Mouse (Mus musculus): ENCODE data around the gene Bfar. TPM values are rescaled to one million over a fixed set of nuclear protein-coding genes. Genes with fewer than 3 reads are reported as not detected.
A peak's percentile ranks its signal among the peaks of the same experiment; 100 is the strongest.

Bfar gene
- polyA plus RNA-seq, 2 experiments: 49.8 to 52.0 TPM

DNA sequence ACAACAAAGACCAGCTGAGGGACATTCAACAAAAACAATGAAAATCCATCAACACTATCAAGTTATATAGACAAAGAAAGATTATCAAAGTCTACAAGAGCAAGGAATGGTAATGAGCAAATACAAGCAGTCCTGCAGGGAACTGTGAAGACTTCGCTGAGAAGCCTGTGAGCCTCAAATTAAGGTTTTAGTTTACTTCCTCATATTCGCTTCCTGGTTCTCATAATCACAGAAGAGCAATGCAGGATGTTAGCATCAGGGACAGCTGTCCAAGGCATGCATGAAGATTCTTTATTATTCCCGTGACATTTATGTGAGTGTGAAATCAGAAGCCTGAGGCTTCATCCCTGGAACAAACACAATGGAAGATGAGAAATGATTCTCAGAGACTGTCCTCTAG, 27.2 kb upstream of the Bfar start:
- no peak overlapping the region for H3K9ac ChIP-seq (ENCODE audit: low read depth, low read length, severe bottlenecking)
- TF ChIP-seq POLR2A (IDR thresholded peaks at IDR 0.05; ENCODE audit: borderline replicate concordance, extremely low read depth, insufficient read depth, insufficient read length): no peak
- DNase-seq (ENCODE audit: low spot score) (no peak), ATAC-seq (ENCODE audit: low FRiP score, low read depth) (no peak)
- H3K4me1 ChIP-seq (ENCODE audit: control insufficient read depth, insufficient read depth, low read length): no peaks in the 10 kb centered on the region
- no peaks in the 10 kb centered on the region for H3K27me3 ChIP-seq (ENCODE audit: control insufficient read depth, insufficient read depth, low read length)
- peaks cover 32% of the 10 kb centered on the region for H3K36me3 ChIP-seq (ENCODE audit: control insufficient read depth, insufficient read depth, low read length)
- no peak overlapping the region for H3K4me3 ChIP-seq (replicated peaks; ENCODE audit: low read length)
- WGBS: 90% methylated on average over 3 of the region's 3 CpGs
- H3K9me3 ChIP-seq (ENCODE audit: control insufficient read depth, low read length): no peaks in the 10 kb centered on the region
- no peak overlapping the region for H3K4me2 ChIP-seq (replicated peaks; ENCODE audit: low read depth, low read length, severe bottlenecking)
- no peak overlapping the region for H3K27ac ChIP-seq (replicated peaks; ENCODE audit: low read depth, low read length)

DNA sequence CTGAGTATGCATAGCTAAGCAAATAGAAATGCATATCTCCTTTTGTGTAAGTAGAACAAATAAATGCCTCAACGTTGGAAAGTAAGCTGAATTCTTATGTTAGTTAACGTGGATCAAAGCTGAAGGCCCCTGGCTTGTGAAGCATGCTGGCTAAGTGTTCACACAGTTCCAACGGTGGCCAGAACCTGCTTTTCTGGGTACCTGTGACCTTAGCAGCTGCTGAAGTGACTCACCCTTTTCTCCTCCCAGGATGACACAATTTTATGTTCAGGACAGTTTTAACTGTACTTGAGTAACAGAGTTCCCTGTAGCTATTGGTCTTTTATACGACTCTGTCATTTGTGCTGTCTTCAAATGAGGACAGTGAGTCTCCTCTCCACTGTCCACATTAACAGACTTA, 25.7 kb upstream of the Bfar start:
- Histone ChIP-seq H3K36me3 (ENCODE audit: control insufficient read depth, insufficient read depth, low read length) (peaks cover 41% of the 10 kb centered on the region), H3K27ac (replicated peaks; ENCODE audit: low read depth, low read length) (no peak overlapping the region), H3K27me3 (ENCODE audit: control insufficient read depth, insufficient read depth, low read length) (no peaks in the 10 kb centered on the region), H3K9ac (ENCODE audit: low read depth, low read length, severe bottlenecking) (no peak overlapping the region), H3K4me1 (ENCODE audit: control insufficient read depth, insufficient read depth, low read length) (no peaks in the 10 kb centered on the region), H3K4me2 (replicated peaks; ENCODE audit: low read depth, low read length, severe bottlenecking) (no peak overlapping the region), H3K9me3 (ENCODE audit: control insufficient read depth, low read length) (no peaks in the 10 kb centered on the region), H3K4me3 (replicated peaks; ENCODE audit: low read length) (no peak overlapping the region)
- no peak for TF ChIP-seq POLR2A (IDR thresholded peaks at IDR 0.05; ENCODE audit: borderline replicate concordance, extremely low read depth, insufficient read depth, insufficient read length)
- no peak for DNase-seq (ENCODE audit: low spot score)
- ATAC-seq (ENCODE audit: low FRiP score, low read depth): no peak
- 84% methylated on average over 4 of the region's 4 CpGs for WGBS

DNA sequence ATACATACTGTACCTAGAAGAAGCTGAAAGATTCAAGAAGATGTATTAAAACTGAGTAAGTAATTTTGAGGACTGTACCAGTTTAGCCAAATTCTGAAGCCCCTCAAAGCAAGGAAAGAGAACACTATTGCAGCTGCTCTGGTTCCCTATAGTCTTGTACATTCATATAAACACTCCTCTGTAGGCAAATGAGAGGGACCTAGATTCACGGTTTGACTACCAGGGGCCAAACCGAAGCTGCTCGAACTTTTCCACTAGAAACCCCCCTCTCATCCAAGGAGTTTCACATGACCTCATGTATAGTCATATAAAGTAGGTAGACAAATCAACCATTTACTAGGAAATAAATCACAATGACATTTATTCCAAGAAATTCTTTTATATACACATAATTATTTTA, 12.8 kb upstream of the Bfar start:
- no peak overlapping the region for H3K4me2 ChIP-seq (replicated peaks; ENCODE audit: low read depth, low read length, severe bottlenecking)
- ATAC-seq (ENCODE audit: low FRiP score, low read depth) (no peak), DNase-seq (ENCODE audit: low spot score) (no peak)
- H3K27ac ChIP-seq (replicated peaks; ENCODE audit: low read depth, low read length): no peak overlapping the region
- peaks cover 59% of the 10 kb centered on the region for H3K36me3 ChIP-seq (ENCODE audit: control insufficient read depth, insufficient read depth, low read length)
- 92% methylated on average over 3 of the region's 3 CpGs for WGBS
- no peak overlapping the region for H3K4me3 ChIP-seq (replicated peaks; ENCODE audit: low read length)
- no peaks in the 10 kb centered on the region for H3K4me1 ChIP-seq (ENCODE audit: control insufficient read depth, insufficient read depth, low read length)
- no peaks in the 10 kb centered on the region for H3K9me3 ChIP-seq (ENCODE audit: control insufficient read depth, low read length)
- H3K9ac ChIP-seq (ENCODE audit: low read depth, low read length, severe bottlenecking): no peak overlapping the region
- no peak for TF ChIP-seq POLR2A (IDR thresholded peaks at IDR 0.05; ENCODE audit: borderline replicate concordance, extremely low read depth, insufficient read depth, insufficient read length)
- no peaks in the 10 kb centered on the region for H3K27me3 ChIP-seq (ENCODE audit: control insufficient read depth, insufficient read depth, low read length)

DNA sequence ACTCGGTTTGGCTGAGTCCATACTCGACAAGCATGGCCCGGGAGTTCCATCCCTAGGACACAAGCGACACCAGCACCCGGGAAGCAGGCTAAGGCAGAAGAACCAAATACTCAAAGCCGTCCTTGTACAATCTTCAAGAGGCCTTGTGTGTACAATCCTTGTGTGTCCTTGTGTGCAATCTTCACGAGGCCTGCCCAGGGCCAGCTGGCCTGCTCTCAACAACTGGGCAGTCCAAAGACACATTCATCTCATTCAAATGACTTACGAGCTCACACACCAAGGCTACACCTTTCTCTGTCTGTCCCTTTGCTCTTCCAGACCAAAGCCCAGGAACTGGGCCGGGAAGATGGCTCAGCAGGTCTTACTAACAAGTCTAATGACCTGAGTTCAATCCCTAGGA, 10.9 kb upstream of the Bfar start:
- Histone ChIP-seq H3K4me1 (ENCODE audit: control insufficient read depth, insufficient read depth, low read length) (no peaks in the 10 kb centered on the region), H3K36me3 (ENCODE audit: control insufficient read depth, insufficient read depth, low read length) (peaks cover 58% of the 10 kb centered on the region), H3K4me3 (replicated peaks; ENCODE audit: low read length) (no peak overlapping the region), H3K4me2 (replicated peaks; ENCODE audit: low read depth, low read length, severe bottlenecking) (no peak overlapping the region), H3K9ac (ENCODE audit: low read depth, low read length, severe bottlenecking) (no peak overlapping the region), H3K9me3 (ENCODE audit: control insufficient read depth, low read length) (no peaks in the 10 kb centered on the region), H3K27me3 (ENCODE audit: control insufficient read depth, insufficient read depth, low read length) (no peaks in the 10 kb centered on the region), H3K27ac (replicated peaks; ENCODE audit: low read depth, low read length) (no peak overlapping the region)
- ATAC-seq (ENCODE audit: low FRiP score, low read depth): no peak
- DNase-seq (ENCODE audit: low spot score): no peak
- WGBS: 95% methylated on average over 9 of the region's 9 CpGs
- TF ChIP-seq POLR2A (IDR thresholded peaks at IDR 0.05; ENCODE audit: borderline replicate concordance, extremely low read depth, insufficient read depth, insufficient read length): no peak

DNA sequence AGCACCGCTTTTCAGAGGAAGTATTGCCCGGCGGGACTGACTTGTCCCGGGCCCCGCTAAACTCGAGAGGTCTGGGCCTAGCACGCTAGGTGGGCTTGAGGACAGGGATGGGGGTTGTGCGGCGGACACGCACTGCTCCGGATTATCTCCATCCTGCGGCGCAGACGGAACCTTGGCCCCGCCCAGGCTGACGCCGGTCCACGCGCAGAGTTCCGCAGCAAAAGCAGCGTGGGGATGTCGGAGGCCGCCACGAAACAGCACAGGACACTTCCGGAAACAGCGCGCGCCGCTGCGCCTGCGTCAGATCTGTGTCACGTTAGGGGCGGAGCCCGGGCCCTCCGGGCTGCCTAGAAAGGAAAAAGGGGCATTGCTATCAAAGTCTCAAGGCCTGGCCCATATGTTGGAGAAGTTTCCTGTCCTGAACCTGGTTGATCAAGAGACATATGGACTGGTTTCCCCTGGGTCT, 3.7 kb upstream of the Bfar start, which contains the start of gene Parn:
TSS of gene Parn (minus strand) at position 293 of the 466 bp plus-strand sequence.
- Histone ChIP-seq H3K27me3 (ENCODE audit: control insufficient read depth, insufficient read depth, low read length) (no peaks in the 10 kb centered on the region), H3K9ac (ENCODE audit: low read depth, low read length, severe bottlenecking) (peak within 1 kb of the TSS; percentile 81), H3K9me3 (ENCODE audit: control insufficient read depth, low read length) (no peaks in the 10 kb centered on the region), H3K4me3 (replicated peaks; ENCODE audit: low read length) (peak within 1 kb of the TSS; percentile 69), H3K4me2 (replicated peaks; ENCODE audit: low read depth, low read length, severe bottlenecking) (peak within 1 kb of the TSS; percentile 79), H3K36me3 (ENCODE audit: control insufficient read depth, insufficient read depth, low read length) (peaks cover 23% of the 10 kb centered on the region), H3K27ac (replicated peaks; ENCODE audit: low read depth, low read length) (peak within 1 kb of the TSS; percentile 78), H3K4me1 (ENCODE audit: control insufficient read depth, insufficient read depth, low read length) (peaks cover 11% of the 10 kb centered on the region)
- 0% methylated on average over 35 of the region's 35 CpGs for WGBS
- peak; percentile 87 for ATAC-seq (ENCODE audit: low FRiP score, low read depth)
- TF ChIP-seq POLR2A (IDR thresholded peaks at IDR 0.05; ENCODE audit: borderline replicate concordance, extremely low read depth, insufficient read depth, insufficient read length): peak; percentile 64; the same call in 1 of the 2 replicates
- peak; percentile 92 for DNase-seq (ENCODE audit: low spot score)

All from limb, embryonic 14.5 days (tissue).